Mouse (Mus musculus) MN1 (cell line): Measurements from ENCODE around the gene Gpr19.
A peak's percentile ranks its signal among the peaks of the same experiment; 100 is the strongest.

ENCODE experiments used
- DNase-seq: peaks from one replicate; pipeline ENCODE4 v3.0.0-alpha.2; 2016; ENCODE audit warnings: low spot score

The Gpr19 gene

DNA sequence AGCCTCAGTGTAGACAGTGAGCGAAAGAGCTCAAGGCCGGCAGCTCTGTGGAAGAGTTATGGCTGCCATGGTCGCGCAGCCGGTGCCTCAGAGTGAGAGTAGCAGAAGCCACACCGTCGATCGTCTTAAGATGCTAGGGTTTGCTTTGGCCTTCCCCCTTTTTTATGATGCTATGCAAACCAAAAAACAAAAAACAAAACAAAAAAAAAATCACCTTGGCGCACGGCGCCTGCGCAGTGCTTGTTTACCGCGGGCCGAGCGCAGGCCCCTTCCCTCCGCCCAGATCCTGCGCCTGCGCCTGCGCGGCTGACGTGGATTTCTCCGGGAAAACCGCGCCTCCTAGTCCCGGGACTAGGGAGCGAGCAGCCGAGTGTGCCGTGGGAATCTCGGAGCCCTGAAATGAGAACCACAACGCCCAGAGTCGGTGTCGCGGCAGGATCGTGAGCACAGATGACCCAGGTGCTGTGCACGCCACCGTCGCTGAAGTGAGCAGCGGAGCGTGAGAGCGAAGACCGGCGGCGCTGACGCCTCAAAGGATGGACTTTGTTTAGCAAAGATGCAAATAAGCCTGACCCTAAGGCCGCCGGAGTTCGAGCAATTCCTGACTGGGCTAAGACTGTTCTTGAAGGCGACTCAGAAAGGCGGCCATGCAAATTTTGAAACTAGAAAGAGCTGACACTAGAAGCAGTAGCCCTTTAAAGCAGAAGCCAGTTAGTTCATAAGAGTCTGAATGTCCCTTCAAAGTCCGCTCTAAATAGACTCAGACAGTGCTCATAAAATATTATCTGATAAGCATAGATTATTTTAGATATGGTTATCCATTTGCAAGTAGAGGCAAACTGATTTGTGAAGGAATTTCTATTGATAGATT is at the start of gene Gpr19:
Gene Gpr19, minus strand, starts transcription at position 484 of the 871 bp plus-strand sequence.
- DNase-seq, result peak; percentile 97

GRCm38 (mm10) chr6:134947311-134948087 is 49.1 kb upstream of the Gpr19 start:
- peak; percentile 76 for DNase-seq

DNA sequence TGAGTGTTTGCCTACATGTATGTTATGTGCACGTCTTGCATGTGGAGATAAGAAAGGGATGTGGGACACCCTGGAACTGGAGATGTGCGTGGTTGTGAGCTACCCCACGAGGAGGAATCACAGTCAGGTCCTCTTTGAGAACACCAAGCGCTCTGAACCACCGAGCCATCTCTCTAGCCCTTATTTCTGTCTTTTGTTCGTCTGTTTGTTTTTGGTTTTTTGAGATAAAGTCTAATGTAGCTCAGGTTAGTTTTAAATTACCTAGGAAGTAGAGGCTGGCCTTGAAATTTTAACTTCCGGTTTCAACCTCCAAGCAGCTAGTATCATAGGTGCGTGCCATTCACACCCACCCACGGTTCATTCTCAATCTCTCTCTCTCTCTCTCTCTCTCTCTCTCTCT is 48.5 kb upstream of the Gpr19 start:
- DNase-seq, result no peak

GRCm38 (mm10) chr6:134946054-134946453 is 47.7 kb upstream of the Gpr19 start:
- DNase-seq, result no peak

DNA sequence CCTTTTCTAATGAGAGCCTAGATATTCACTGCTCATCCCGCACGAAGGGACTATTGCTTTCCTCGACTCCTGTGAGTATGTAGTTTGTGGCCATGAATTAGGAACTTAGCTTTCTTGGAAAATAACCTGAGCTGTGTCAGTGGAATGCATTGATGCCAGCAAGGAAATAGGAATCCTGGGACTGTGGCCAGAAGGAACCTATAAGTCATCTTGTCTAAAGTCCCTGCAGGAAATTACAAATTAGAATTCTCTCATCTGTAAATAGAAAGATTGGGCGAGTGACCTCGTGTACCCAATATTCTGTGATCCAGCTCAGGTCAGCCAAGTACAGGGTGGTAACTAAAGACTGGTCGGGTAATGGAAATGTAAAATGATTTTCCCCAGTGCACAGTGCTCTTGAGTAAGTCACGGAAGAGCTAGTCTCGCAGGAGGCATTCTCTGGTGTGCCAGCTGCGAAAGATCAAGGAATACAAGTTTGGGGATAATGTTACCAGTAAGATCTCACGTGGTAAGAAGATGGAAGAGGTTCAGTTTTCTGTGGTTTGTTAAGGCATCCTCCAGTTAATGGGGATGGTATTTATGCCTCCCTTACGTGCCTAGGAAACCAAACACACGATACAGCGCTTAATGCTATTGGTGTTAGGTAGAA is 45.5 kb upstream of the Gpr19 start:
- DNase-seq, result no peak

- no peak for DNase-seq
Measured at GRCm38 (mm10) chr6:134939781-134940180, 41.4 kb upstream of the Gpr19 start.

GRCm38 (mm10) chr6:134934305-134934704 is 35.9 kb upstream of the Gpr19 start:
- DNase-seq, result no peak

DNA sequence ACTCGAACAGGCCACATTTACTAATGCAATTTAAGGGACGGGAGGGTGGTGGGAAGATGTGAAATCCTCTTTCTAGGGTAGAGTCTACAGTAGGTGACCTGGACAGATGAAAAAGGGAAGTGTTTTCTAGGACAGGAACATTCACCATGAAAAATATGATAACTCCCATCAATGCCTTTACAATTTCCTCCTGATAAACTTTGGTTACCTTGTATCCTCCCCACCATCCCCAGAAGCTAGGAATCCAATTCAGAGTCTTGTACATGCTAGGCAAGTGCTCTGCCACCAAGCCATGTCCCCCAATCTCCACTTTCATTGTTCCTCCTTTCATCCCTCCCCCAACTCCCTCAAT is 34.8 kb upstream of the Gpr19 start:
- DNase-seq, result no peak

- peak; percentile 14 for DNase-seq
Measured at GRCm38 (mm10) chr6:134932486-134933206, 34.3 kb upstream of the Gpr19 start.

- no peak for DNase-seq
Measured at GRCm38 (mm10) chr6:134931146-134931545, 32.8 kb upstream of the Gpr19 start.

- no peak for DNase-seq
Measured at GRCm38 (mm10) chr6:134930383-134930782, 32.0 kb upstream of the Gpr19 start.

GRCm38 (mm10) chr6:134929926-134930325 is 31.5 kb upstream of the Gpr19 start:
- DNase-seq, result peak; percentile 16

DNA sequence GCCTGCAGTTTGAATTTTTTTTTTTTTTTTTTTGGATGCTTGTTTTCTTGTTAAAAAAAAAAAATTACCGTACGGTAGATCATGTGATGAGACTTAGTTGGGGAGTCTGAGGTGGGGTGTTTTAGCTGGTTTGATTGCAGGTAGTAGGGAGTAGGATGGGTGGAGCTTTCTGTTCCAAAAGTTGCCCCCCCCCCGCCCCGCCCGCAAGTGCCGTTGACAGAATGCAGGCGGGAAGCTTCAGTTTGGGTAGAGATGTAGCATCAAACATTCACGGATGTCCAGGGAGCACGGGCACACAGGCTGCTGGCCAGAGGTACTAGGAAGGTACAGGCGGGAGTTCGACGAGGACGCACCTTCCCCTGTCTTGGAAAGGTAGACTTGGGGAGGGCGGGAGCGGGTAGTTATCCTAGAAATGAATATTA is 30.5 kb upstream of the Gpr19 start:
- no peak for DNase-seq

GRCm38 (mm10) chr6:134928096-134928888 is 29.9 kb upstream of the Gpr19 start:
- DNase-seq, result peak; percentile 97

DNA sequence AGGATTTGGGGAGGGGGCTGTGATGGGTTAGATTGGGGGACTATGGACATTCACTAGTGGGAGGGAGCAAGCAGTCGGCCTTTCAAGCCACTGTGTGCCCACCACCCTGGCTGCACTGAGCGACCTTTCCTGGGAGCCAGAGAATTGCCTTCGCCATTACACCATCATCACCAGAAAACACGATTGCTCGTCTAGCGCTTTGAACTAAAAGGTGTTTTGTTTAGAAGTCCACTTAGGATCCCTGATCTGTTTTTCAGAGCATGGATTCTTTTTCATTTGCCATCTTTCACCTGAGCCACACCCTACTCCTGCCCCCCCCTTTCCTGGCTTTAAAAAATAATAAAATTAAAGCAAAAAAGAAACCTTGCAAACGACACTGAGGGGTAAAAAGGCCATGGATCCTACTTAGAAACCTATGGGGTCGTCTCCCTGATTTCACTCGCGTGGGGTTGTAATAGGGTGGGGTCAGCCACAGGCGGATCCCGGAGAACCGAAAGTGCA is 29.3 kb upstream of the Gpr19 start:
- DNase-seq, result peak; percentile 30

DNA sequence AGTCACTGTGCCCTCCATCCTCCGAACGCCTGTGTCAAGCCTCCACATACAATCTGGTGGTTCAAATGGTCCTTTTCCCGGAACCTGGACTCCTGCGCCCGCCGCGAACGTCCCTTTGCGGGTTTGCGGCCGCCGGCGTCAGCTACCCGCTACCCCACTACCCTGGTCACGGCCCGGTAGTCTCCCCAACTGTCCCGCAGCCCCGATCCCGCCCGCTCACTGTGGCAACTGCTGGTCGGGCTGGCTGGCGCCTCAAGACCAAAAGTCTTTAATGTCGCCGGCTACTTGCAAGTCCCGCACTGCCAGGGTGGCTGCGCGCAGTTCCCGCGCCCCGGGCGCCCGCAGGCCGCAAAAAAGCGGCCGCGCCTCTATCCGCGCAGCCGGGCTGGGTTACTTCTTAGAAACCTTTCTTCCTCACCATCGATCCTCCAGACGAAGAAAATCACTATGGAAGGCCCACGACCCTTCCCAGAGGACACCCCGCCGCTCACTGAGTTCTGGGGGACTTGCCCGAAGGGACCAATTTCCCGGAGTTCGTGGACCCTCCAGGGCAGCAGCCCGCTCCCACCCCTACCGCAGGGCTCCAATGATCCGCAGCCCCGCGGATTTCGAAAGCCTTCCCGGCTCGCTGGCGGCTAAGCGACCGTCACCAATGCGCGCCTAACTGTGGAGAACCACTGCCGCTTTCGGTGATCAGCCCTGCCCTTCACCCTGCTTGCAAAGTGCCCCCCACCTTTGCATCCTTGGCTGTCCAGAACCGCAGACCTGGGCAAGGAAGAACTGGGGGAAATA is 28.6 kb upstream of the Gpr19 start:
- DNase-seq, result peak; percentile 41

DNA sequence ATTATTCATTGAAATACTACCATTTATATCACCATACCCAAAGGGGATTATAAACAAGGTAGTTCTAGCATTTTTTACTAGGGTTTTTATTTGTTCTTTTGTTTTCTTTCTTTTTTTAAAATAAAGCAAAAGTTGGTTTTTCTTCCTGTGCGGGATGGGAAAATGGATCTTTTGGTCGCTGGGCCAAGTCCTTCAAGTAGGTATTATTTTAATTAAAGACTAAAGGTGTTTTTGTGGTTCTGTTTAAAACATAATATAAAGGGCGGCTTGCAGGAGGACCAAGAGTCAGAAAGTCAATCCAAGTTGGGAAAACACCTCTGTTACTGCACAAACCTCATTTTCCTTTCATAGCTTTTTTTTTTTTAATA is 27.9 kb upstream of the Gpr19 start:
- no peak for DNase-seq

DNA sequence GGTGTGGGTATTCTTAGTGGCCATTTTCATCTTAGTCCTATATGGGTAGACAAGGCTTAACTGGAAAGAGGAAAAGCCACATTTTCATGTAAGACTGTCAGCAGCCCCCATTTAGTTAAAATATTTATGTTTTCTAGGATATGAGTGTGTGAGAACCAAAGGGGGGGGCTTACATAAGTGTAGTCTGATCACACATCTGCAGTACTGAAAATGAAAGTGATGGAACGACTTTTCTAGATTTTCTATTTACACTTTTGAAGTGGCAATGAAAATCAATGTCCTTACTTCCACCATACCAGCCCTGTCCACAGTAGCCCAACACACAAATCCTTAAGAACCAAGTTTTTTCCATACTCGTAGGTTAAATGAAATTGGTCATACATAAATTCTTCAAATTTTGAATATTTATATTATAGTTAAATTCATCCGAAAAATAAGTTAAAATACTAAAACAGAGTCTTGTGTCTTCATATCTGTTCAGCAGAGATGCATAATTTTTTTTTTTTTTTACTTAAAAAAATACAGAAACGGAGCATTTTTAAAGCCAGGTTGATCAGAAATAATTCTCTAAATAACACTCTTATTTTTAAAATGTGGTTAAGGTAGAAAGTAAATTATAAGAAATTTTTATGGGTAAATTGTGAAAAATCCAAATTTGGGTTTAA is 27.4 kb upstream of the Gpr19 start:
- no peak for DNase-seq

GRCm38 (mm10) chr6:134924262-134924661 is 25.9 kb upstream of the Gpr19 start:
- no peak for DNase-seq

GRCm38 (mm10) chr6:134923670-134924069 is 25.3 kb upstream of the Gpr19 start:
- DNase-seq, result no peak
